Mouse (Mus musculus) heart, adult 8-10 months (tissue): ENCODE measurements around the gene Lgals3bp. TPM values are rescaled to one million over a fixed set of nuclear protein-coding genes. Genes with fewer than 3 reads are reported as not detected.
A peak's percentile ranks its signal among the peaks of the same experiment; 100 is the strongest.

ENCODE experiments used
- DNase-seq: peaks from one replicate; pipeline ENCODE4 v3.0.0; 2022; ENCODE audit warnings: low spot score
- total RNA-seq, 4 experiments: library from RNA; stranded (reverse); gene quantifications; 2 replicates each; pipeline ENCODE4 v1.2.4; 2022

The Lgals3bp gene
- total RNA-seq, 4 experiments from 2014 or later: 19.7 to 25.8 (median 23.3) TPM

GRCm38 (mm10) chr11:118423266-118423971 is 21.5 kb upstream of the Lgals3bp start:
- peak; percentile 88 for DNase-seq

GRCm38 (mm10) chr11:118420261-118420660 is 18.4 kb upstream of the Lgals3bp start:
- no peak for DNase-seq

- DNase-seq: peak; percentile 98
Observed at GRCm38 (mm10) chr11:118418834-118419504, 17.1 kb upstream of the Lgals3bp start, which contains the start of gene Cant1. TSS of gene Cant1 (minus strand) at chr11:118419086.

GRCm38 (mm10) chr11:118418442-118418833 is 16.5 kb upstream of the Lgals3bp start:
- no peak for DNase-seq

GRCm38 (mm10) chr11:118417496-118417895 is 15.6 kb upstream of the Lgals3bp start:
- no peak for DNase-seq

GRCm38 (mm10) chr11:118416046-118416445 is 14.2 kb upstream of the Lgals3bp start:
- DNase-seq: no peak

GRCm38 (mm10) chr11:118415630-118416029 is 13.7 kb upstream of the Lgals3bp start:
- DNase-seq: no peak

- no peak for DNase-seq
Observed at GRCm38 (mm10) chr11:118414270-118414669, 12.4 kb upstream of the Lgals3bp start.

- no peak for DNase-seq
Observed at GRCm38 (mm10) chr11:118413055-118413454, 11.2 kb upstream of the Lgals3bp start.

GRCm38 (mm10) chr11:118412601-118413000 is 10.7 kb upstream of the Lgals3bp start:
- DNase-seq: no peak

- DNase-seq: no peak
Observed at GRCm38 (mm10) chr11:118411271-118411670, 9.4 kb upstream of the Lgals3bp start.

GRCm38 (mm10) chr11:118410479-118410878 is 8.6 kb upstream of the Lgals3bp start:
- DNase-seq: no peak

GRCm38 (mm10) chr11:118410073-118410444 is 8.2 kb upstream of the Lgals3bp start:
- no peak for DNase-seq

GRCm38 (mm10) chr11:118409106-118410072 is 7.5 kb upstream of the Lgals3bp start:
- no peak for DNase-seq

- DNase-seq: no peak
Observed at GRCm38 (mm10) chr11:118408051-118408740, 6.3 kb upstream of the Lgals3bp start.

- no peak for DNase-seq
Observed at GRCm38 (mm10) chr11:118407318-118407910, 5.5 kb upstream of the Lgals3bp start.

GRCm38 (mm10) chr11:118406521-118406920 is 4.6 kb upstream of the Lgals3bp start:
- no peak for DNase-seq

GRCm38 (mm10) chr11:118405311-118405710 is 3.4 kb upstream of the Lgals3bp start:
- DNase-seq: no peak

GRCm38 (mm10) chr11:118403951-118404899 is 2.3 kb upstream of the Lgals3bp start:
- DNase-seq: no peak

- DNase-seq: no peak
Observed at GRCm38 (mm10) chr11:118403183-118403582, 1.3 kb upstream of the Lgals3bp start.
